Mouse (Mus musculus) hindbrain, postnatal 0 days (tissue): ENCODE measurements around the gene Crb1. TPM values are rescaled to one million over a fixed set of nuclear protein-coding genes. Genes with fewer than 3 reads are reported as not detected.

Experiments
- ATAC-seq: fragments of 200-750 bp; cut with Nextera tagmentation; 2 replicates; pipeline ENCODE4 v1.8.0; 2017; ENCODE audit warnings: mild to moderate bottlenecking, moderate TSS enrichment, moderate library complexity
- DNase-seq: peaks from one replicate; pipeline ENCODE4 v3.0.0-alpha.2; 2015; ENCODE audit warnings: low spot score
- H3K27ac ChIP-seq: fragments of 300-500 bp; sonication (generic); 2 replicates; pipeline ENCODE4 v1.5.1; 2014; ENCODE audit warnings: mild to moderate bottlenecking
- H3K27me3 ChIP-seq: fragments of 300-500 bp; sonication (generic); 2 replicates; pipeline ENCODE4 v1.6.1; 2014; ENCODE audit warnings: low read length, mixed read lengths; ENCODE audit not compliant: insufficient read depth
- H3K36me3 ChIP-seq: fragments of 300-500 bp; sonication (generic); 2 replicates; pipeline ENCODE4 v1.6.1; 2014; ENCODE audit warnings: low read length, mixed read lengths; ENCODE audit not compliant: insufficient read depth
- H3K4me1 ChIP-seq: fragments of 300-500 bp; sonication (generic); 2 replicates; pipeline ENCODE4 v1.6.1; 2014; ENCODE audit warnings: antibody characterized with exemption, low read length, mixed read lengths; ENCODE audit not compliant: insufficient read depth
- H3K4me2 ChIP-seq: fragments of 300-500 bp; sonication (generic); 2 replicates; pipeline ENCODE4 v1.6.1; 2014; ENCODE audit warnings: low read depth, mild to moderate bottlenecking, low read length, moderate library complexity, mixed read lengths
- H3K4me3 ChIP-seq: fragments of 300-500 bp; sonication (generic); 2 replicates; pipeline ENCODE4 v1.5.1; 2014; ENCODE audit warnings: low read length
- H3K9ac ChIP-seq: fragments of 300-500 bp; sonication (generic); replicated peaks from 2 replicates; pipeline ENCODE4 v1.6.1; 2014; ENCODE audit warnings: mild to moderate bottlenecking, low read length, moderate library complexity, mixed read lengths
- H3K9me3 ChIP-seq: fragments of 300-500 bp; sonication (generic); 2 replicates; pipeline ENCODE4 v1.6.1; 2016; ENCODE audit warnings: low read length, mixed read lengths
- CTCF ChIP-seq: IDR thresholded peaks from 2 replicates; pipeline ENCODE4 v1.5.1; 2016; ENCODE audit warnings: antibody characterized with exemption, control low read depth, low read depth
- WGBS: fragments of 180-500 bp; shearing (Covaris S2); extraction: QIAGEN DNeasy Blood & Tissue Kit; methylation state at CpG from one replicate; pipeline ENCODE4 v1.1.7; 2014; 5-methylcytosine and 5-hydroxymethylcytosine counted together
- polyA plus RNA-seq: library from polyadenylated mRNA; unstranded; fragments of >200 nt; fragmentation: Nextera tagmentation; extraction: Ambion mirVana; gene quantifications from 2 replicates; pipeline ENCODE4 v1.2.1, GENCODE M21; 2015
- total RNA-seq: library from RNA; depleted of rRNA; stranded (reverse); fragments of >200 nt; gene quantifications from 2 replicates; pipeline ENCODE4 v1.2.3, GENCODE M21; 2014; rRNA removed

The Crb1 gene
- total and polyA plus RNA-seq, 2 experiments from 2014 or later = 0.96 to 1.5 TPM

DNA sequence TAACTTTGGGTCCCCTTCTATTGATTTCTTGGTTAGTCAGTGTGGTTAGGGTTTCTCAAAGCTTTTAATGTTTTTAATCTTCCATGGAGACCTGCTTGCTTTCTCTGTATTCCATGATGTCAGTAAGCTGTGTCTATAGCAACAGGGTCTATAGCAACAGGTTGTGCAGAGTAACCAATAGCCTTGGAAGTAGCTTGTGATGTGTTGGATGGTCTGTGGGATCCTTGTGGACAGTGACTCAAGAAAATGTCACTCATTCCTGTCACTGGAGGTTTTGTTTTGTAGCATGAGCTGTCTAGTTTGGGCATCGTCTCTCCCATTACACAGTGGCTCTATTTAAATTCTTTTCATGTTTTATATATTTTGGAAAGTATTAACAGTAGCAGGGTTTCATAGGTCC is 197.2 kb downstream of the Crb1 start:
- Histone ChIP-seq H3K4me3 (no peak overlapping the region), H3K9me3 (no peaks in the 10 kb centered on the region), H3K27me3 (no peaks in the 10 kb centered on the region), H3K4me2 (no peak overlapping the region), H3K27ac (no peak overlapping the region), H3K4me1 (no peaks in the 10 kb centered on the region), H3K9ac (no peak overlapping the region), H3K36me3 (no peaks in the 10 kb centered on the region)
- WGBS = 79% methylated on average over 1 of the region's 1 CpGs
- TF ChIP-seq CTCF = no peak
- DNase-seq (no peak), ATAC-seq (peak; percentile 58; the same call in 1 of the 2 replicates)

- Histone ChIP-seq H3K4me1 (no peaks in the 10 kb centered on the region), H3K27me3 (no peaks in the 10 kb centered on the region), H3K4me3 (no peak overlapping the region), H3K36me3 (peaks cover 9% of the 10 kb centered on the region; the same call in 1 of the 2 replicates), H3K27ac (no peak overlapping the region), H3K9me3 (no peaks in the 10 kb centered on the region), H3K9ac (no peak overlapping the region), H3K4me2 (no peak overlapping the region)
- no peak for DNase-seq
- no peak for TF ChIP-seq CTCF
- ATAC-seq = no peak
- 83% methylated on average over 3 of the region's 3 CpGs for WGBS
These were observed 202.7 kb downstream of the Crb1 start for GRCm38 (mm10) chr1:139174058-139174832.

GRCm38 (mm10) chr1:139162814-139163213 is 214.1 kb downstream of the Crb1 start:
- H3K4me3 ChIP-seq = no peak overlapping the region
- no peak overlapping the region for H3K9ac ChIP-seq
- ATAC-seq (peak; percentile 77), DNase-seq (peak; percentile 57)
- no peak overlapping the region for H3K27ac ChIP-seq
- no peaks in the 10 kb centered on the region for H3K4me1 ChIP-seq
- H3K27me3 ChIP-seq = no peaks in the 10 kb centered on the region
- no peaks in the 10 kb centered on the region for H3K9me3 ChIP-seq
- H3K36me3 ChIP-seq = peaks cover 5% of the 10 kb centered on the region; the same call in 1 of the 2 replicates
- WGBS = 33% methylated on average over 5 of the region's 5 CpGs
- peak; percentile 70 for TF ChIP-seq CTCF
- H3K4me2 ChIP-seq = no peak overlapping the region

- DNase-seq = peak; percentile 20
- no peaks in the 10 kb centered on the region for H3K9me3 ChIP-seq
- no peak overlapping the region for H3K4me3 ChIP-seq
These were observed 215.3 kb downstream of the Crb1 start for GRCm38 (mm10) chr1:139161619-139162018.

DNA sequence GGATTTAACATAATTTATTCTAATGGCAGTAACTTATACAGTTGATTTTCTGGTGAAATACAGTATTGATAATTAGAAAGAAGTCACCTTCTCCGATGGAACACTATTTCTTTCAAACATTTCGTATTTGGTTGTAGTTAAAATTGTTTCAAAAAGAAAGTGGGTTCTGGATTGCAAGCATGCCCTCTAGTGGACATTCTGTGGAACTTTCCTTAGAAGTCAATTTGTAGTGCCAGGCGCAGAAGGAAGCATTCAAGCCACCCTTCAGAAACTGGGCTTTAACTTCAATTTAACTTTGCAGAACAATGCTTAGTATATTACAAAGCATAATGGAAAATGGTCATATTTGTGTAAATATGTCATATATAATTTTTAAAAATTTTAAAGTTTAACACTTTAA is 220.5 kb downstream of the Crb1 start:
- Histone ChIP-seq H3K36me3 (peaks cover 5% of the 10 kb centered on the region; the same call in 1 of the 2 replicates), H3K4me1 (no peaks in the 10 kb centered on the region), H3K4me3 (no peak overlapping the region), H3K4me2 (no peak overlapping the region), H3K27me3 (no peaks in the 10 kb centered on the region), H3K27ac (no peak overlapping the region), H3K9me3 (no peaks in the 10 kb centered on the region), H3K9ac (no peak overlapping the region)
- no peak for ATAC-seq
- TF ChIP-seq CTCF = peak; percentile 85
- 12% methylated on average over 3 of the region's 3 CpGs for WGBS
- peak; percentile 72 for DNase-seq

More at GRCm38 (mm10) chr1:139161619-139162018, 215.3 kb downstream of the Crb1 start:
- H3K4me2 ChIP-seq = no peak overlapping the region
- H3K27ac ChIP-seq = no peak overlapping the region
- H3K27me3 ChIP-seq = no peaks in the 10 kb centered on the region
- peak; percentile 54 for TF ChIP-seq CTCF
- ATAC-seq = peak; percentile 50
- no peaks in the 10 kb centered on the region for H3K4me1 ChIP-seq
- peaks cover 5% of the 10 kb centered on the region; the same call in 1 of the 2 replicates for H3K36me3 ChIP-seq
- WGBS = 59% methylated on average over 3 of the region's 3 CpGs
- H3K9ac ChIP-seq = no peak overlapping the region

DNA sequence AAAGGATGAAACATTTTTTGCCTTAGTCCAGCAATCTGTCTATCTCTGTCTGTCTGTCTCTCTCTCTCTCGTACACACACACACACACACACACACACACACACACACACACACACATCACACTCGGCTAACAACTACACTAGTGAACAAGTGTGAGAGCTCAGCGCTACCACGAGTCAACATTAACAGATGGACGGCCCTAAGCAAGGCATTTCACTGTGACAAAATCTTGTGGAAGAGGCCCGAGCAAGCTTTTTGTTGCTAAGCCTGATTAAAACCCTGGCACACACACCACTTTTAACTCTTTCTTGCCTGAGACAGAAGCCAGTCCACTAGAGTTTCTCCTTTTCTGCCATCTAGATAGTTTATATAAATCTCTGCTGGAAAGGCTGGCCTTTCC is 223.4 kb downstream of the Crb1 start:
- Histone ChIP-seq H3K4me2 (no peak overlapping the region), H3K9ac (no peak overlapping the region), H3K9me3 (no peaks in the 10 kb centered on the region), H3K27me3 (no peaks in the 10 kb centered on the region), H3K27ac (no peak overlapping the region), H3K4me3 (no peak overlapping the region), H3K36me3 (no peaks in the 10 kb centered on the region), H3K4me1 (no peaks in the 10 kb centered on the region)
- 27% methylated on average over 6 of the region's 6 CpGs for WGBS
- TF ChIP-seq CTCF = no peak
- ATAC-seq (no peak), DNase-seq (peak; percentile 18)

DNA sequence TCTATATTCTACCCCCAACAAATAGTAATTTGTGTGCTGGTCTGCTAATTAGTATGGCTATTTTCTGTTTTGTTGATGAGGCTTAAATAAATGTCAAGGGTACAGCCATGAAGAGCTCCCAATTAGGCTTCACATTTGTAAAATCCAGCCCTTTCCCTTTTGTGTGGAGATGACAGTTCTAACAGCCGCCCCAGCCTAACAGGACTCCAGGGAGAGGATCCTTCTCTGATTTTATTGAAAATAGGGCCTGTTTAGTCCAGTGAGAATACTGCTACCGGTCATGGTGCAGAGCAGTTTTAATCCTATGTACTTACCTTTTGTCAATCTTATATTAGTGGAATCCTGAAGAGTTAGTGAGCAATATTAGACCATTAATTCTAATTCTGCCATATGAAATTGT is 223.9 kb downstream of the Crb1 start:
- DNase-seq (no peak), ATAC-seq (no peak)
- no peaks in the 10 kb centered on the region for H3K36me3 ChIP-seq
- H3K9me3 ChIP-seq = no peaks in the 10 kb centered on the region
- no peak for TF ChIP-seq CTCF
- H3K4me1 ChIP-seq = no peaks in the 10 kb centered on the region
- no peak overlapping the region for H3K9ac ChIP-seq
- no peaks in the 10 kb centered on the region for H3K27me3 ChIP-seq
- H3K4me3 ChIP-seq = no peak overlapping the region
- WGBS = 60% methylated on average over 2 of the region's 2 CpGs
- no peak overlapping the region for H3K27ac ChIP-seq
- H3K4me2 ChIP-seq = no peak overlapping the region

Other genes starting within 250 kb of the Crb1 start
- 29.9 and 31.1 TPM in 2 replicates for gene Zbtb41, start 45.2 kb upstream of the Crb1 start, total RNA-seq
- gene Zbtb41, start 45.2 kb upstream of the Crb1 start, polyA plus RNA-seq = 10.0 and 10.3 TPM in 2 replicates
- 6.1 and 6.3 TPM in 2 replicates for gene Aspm, start 77.7 kb upstream of the Crb1 start, total RNA-seq
- gene Aspm, start 77.7 kb upstream of the Crb1 start, polyA plus RNA-seq = 2.9 and 3.9 TPM in 2 replicates
- not detected in 2 replicates for gene F13b, start 124.6 kb upstream of the Crb1 start, total RNA-seq
- gene F13b, start 124.6 kb upstream of the Crb1 start, polyA plus RNA-seq = 0.08 TPM in 1 of 2 replicates, not detected in the other
- gene Cfhr1, start 183.2 kb upstream of the Crb1 start, total RNA-seq = not detected in 2 replicates
- not detected in 2 replicates for gene Cfhr1, start 183.2 kb upstream of the Crb1 start, polyA plus RNA-seq